Mouse (Mus musculus) lung, adult 2 months (tissue): ENCODE data around the gene Ddi2.

Source experiments
- CTCF ChIP-seq: fragments of 200-500 bp; IDR thresholded peaks from 2 replicates; pipeline ENCODE4 v1.5.1; 2011; ENCODE audit warnings: mild to moderate bottlenecking, low read length, control low read depth; ENCODE audit not compliant: insufficient read depth
- POLR2A ChIP-seq: fragments of 200-500 bp; IDR thresholded peaks from 2 replicates; pipeline ENCODE4 v1.6.1; 2011; ENCODE audit warnings: low read depth, mild to moderate bottlenecking, control low read depth, low read length, borderline replicate concordance; ENCODE audit errors: extremely low read depth

DNA sequence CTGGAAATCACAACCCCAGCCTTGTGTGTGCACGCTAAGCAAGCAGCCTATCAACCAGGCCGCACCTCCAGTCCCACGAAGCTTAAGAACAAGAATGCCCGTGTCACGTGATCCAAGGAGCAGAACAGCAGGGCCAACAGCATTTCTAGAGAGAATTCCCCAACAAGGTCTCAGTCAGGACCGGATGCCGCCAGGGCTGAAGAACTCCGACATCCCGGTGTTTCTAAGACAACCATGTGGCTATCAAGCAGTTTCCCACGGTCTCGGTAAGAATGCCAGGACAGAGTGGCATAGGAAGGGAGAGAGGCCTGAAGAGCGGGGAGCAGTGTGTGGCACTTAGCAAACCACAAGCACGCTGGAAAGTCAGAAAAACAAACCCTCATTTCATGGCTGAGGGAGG is 69.4 kb downstream of the Ddi2 start:
- TF ChIP-seq POLR2A (no peak), CTCF (no peak)
